Mouse (Mus musculus) heart, postnatal 4 days (tissue): ENCODE results near the gene Nek10. TPM values are rescaled to one million over a fixed set of nuclear protein-coding genes. Genes with fewer than 3 reads are reported as not detected.
A peak's percentile ranks its signal among the peaks of the same experiment; 100 is the strongest.
"Not testable (repeated sequence)": the region's sequence is repeated elsewhere in the genome, so short reads cannot be mapped to it uniquely, and the experiment has no call there.

Experiments used
- DNase-seq: peaks from one replicate; pipeline ENCODE4 v3.0.0; 2021
- total RNA-seq, 2 experiments: library from RNA; stranded (reverse); gene quantifications; 2 replicates each; pipeline ENCODE4 v1.2.3; 2021

Nek10 gene
- under 1 TPM in 1 of 2 experiments, not detected in 1; 0.07 TPM for total RNA-seq

DNA sequence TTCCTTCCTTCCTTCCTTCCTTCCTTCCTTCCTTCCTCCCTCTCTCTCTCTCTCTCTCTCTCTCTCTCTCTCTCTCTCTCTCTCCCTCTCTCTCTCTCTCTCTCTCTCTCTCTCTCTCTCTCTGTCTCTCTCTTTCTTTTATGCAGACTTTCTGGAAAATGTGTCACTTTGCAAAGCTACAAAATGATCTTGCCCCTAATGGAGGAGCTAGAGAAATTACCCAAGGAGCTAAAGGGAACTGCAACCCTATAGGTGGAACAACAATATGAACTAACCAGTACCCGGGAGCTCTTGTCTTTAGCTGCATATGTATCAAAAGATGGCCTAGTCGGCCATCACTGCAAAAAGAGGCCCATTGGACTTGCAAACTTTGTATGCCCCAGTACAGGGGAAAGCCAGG lies at the start of gene Nek10:
Nek10 (plus strand) TSS at position 301 of the 400 bp plus-strand sequence.
- not testable (repeated sequence) for DNase-seq

DNA sequence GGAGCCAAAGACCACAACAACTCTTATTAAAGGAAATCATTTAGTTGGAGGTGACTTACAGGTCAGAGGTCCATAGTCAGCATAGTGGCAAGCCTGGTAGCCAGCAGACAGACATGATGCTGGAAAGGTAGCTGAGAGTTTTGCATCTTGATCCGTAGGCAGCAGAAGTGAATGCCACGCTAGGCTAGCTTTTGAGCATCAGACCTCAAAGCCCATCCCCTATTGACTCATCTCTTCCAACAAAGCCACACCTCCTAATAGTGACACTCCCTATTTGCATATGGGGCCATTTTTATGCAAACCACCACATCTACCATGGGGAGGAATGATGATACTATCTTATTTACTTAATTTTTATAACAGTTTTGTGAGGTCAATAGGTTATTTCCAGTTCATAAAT lies 22.0 kb upstream of the Nek10 start:
- no peak for DNase-seq

DNA sequence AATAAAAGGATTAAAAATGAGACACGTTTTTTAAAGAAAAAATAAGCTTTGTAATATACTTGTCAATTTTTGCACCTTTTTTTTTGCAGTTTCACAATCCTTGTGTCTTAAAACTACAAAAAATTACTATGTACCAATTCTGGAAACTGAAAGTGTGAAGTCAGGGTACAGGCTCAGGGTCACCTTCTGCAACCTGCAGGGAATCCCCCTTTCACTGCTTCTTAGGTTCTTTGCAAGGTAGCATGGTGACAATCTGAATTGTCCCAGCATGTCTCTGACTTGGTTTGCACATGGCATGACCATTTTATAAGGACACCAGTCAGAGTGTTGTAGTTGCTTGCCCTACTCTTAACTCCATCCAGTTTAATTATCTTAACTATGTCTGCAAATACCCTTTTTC lies 19.0 kb upstream of the Nek10 start:
- no peak for DNase-seq

DNA sequence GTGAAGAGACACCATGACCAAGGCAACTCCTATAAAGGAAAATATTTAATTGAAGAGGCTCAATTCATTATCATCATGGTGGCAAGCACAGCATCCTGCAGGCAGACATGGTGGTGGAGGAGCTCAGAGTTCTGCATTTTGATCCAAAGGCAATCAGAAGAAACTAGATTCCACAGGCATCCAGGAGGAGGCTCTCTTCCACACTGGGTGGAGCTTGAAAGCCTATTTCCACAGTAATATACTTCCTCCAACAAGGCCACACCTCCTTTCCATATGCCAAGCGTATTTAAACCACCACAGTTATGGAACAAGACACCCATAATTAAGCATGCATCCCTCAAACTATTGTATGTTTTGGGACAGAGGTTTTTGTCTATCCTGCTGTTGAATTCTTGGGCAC lies 16.2 kb upstream of the Nek10 start:
- DNase-seq: no peak

DNA sequence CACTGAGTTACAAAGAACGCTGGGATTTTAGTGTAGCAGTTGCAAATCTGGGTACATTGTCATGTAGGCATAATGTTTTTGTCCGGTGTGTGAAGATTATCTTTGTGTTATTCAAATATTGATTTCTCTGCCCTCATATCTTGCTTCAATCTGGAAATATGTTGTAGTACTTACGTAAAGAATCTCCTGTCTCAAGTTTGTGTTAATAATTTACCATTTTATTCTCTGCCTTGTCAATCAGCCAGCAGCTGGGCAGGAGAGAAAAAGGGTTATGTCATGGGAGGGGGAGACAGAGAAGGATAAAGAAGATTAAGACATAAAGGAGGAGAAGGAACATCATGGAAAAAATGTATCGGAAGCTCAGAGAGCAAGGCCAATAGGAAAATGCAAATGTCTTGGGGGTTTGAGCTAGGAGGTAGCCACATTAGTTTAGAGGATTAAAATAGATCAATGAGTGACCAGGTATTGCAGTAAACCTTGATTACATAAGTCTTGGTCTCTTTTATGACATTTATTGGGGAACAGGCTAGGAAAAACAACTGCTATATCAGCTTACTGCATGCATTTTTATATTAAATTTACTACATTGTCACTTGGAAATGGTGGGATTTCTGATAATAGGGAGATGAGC lies 13.3 kb upstream of the Nek10 start:
- no peak for DNase-seq

- DNase-seq: no peak
These were observed 3.4 kb upstream of the Nek10 start for GRCm38 (mm10) chr14:14799861-14800260.

- DNase-seq: no peak
These were observed 2.9 kb upstream of the Nek10 start for GRCm38 (mm10) chr14:14800332-14800731.

DNA sequence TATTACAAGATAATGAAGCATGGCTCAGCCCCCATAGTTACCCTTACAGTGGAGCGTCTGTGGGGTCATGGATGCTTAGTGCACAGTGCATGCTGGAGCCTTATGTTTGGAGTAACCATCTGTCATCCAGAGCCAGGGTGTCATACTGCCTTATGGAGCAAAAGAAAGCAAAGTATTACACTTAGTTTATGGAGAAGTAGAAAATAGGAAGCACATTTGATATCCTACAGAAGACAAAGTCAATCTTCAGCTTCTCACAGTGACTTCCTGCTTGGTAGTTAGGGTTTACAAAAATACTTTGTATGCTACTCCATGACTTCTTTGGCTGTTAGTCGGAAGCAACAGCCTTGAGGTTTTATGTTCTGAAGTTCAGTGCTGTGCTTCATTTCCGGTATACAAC lies 2.4 kb upstream of the Nek10 start:
- DNase-seq: no peak

GRCm38 (mm10) chr14:14803921-14804517 lies 804 bp downstream of the Nek10 start:
- no peak for DNase-seq

GRCm38 (mm10) chr14:14804518-14805212 lies 1.4 kb downstream of the Nek10 start:
- no peak for DNase-seq

DNA sequence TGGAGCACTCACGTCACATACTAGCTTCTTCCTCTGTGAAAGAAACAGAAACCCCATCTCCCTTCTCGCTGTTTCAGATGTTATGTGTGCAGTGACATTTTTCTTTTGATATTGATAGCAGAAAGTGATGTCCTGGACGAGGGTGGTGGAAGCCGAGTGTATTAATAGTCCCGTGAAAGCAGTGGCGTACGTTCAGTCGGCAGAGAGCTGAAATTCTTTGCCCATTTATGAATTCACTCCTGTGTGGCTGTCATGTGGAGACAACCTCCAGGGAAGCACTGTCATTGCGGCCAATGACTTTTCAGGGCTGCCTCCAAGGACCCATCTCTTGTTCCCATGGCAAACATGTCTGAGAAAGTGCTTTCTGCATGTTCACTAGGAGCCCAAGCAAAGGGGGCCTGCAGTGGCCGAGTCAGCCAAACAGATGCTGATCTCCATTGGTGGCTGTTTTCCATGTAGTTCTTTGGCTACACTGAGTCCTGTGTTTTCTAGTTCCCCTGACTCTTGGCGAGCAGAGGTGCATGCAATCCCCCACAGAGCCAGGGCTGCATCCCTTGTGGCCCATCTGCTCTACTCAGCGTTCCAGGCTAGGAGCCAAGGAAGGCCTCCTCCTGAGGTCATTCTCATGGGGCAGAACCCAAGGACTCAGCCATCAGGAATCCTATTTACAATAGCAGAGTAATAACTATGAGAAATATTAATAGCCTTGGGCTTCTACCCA lies 29.5 kb downstream of the Nek10 start:
- peak; percentile 71 for DNase-seq

GRCm38 (mm10) chr14:14833498-14833897 lies 30.3 kb downstream of the Nek10 start:
- DNase-seq: no peak

DNA sequence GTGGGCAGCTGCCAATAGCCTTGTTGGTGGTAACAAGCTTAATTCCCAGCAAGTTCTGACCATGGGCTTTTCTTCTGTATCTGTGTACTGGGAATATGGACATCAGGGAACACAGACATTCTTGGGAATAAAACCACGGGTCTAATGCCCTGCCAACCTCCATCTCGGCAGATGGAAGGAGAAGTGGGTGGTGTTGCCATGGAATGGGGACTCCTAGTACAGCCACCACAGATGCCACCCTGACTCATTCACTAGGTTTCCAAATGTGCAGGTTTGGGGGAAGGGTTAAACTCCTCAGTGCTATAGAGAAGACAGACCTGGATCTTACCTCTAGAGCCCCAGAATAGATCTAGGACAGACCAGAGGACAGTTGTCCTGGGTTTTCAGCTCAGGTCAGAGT lies 31.1 kb downstream of the Nek10 start:
- no peak for DNase-seq

GRCm38 (mm10) chr14:14837627-14838026 lies 34.4 kb downstream of the Nek10 start:
- DNase-seq: no peak

- no peak for DNase-seq
These were observed 34.9 kb downstream of the Nek10 start for GRCm38 (mm10) chr14:14838109-14838508.

GRCm38 (mm10) chr14:14842734-14843530 lies 39.7 kb downstream of the Nek10 start:
- no peak for DNase-seq

- DNase-seq: no peak
These were observed 49.6 kb downstream of the Nek10 start for GRCm38 (mm10) chr14:14852838-14853237.

DNA sequence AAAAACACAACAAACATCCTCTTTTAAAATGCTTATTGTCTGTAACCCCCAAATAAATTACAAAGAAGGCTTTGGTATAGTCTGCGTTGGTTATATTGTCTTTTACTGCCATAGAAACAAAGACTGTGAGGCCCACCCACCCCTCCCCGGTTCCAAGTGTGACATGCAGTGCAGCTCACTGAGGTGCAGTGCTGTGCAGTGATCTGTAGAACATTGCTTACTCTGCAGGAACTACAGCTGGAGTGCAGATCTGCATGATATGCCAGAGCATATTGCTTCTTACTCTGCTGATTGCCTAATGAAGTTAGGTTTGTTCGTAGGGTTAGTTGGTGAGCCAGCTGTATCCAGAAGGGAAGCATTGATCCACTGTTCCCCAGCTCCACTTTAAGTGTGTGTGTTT lies 57.1 kb downstream of the Nek10 start:
- DNase-seq: no peak

- DNase-seq: peak; percentile 88
These were observed 60.6 kb downstream of the Nek10 start for GRCm38 (mm10) chr14:14863690-14864356.

DNA sequence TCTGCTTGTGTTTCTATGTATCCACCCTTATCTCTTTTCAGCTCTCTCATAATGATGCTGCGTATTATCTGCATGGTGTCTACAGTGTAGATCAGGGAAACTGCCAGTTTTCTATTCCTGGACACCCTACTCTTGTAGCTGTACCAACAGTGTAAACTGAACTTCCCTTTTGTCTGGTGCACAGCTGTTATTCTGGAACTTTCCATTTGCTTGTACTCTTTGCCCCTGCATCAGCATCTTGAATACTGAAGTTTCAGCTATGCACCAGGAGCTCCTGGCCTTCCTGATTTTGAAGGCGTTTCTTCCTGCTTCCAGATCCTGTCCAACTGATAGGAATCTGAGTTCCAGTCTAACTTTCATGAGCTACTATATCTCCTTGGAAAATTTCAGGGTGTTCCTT lies 66.0 kb downstream of the Nek10 start:
- no peak for DNase-seq

DNA sequence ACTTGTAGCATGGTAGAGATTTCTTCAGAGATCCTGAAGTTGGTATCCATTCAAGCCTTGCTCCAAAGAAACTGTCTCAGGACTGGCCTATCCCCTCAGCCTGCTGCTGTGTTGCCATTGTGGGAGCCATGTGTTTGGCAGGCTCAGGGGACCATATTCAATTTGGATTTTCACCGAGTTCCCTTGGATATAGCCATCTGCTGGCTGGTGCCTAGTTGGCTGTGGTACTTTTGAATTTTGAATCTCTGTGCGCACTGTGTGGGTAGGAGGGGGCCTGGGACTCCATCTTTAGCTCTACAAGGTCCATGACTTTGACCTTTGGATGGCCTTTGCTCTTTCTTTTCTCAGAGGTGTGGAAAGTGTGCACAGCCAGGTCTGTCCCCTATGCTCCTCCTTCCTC lies 66.8 kb downstream of the Nek10 start:
- DNase-seq: no peak

DNA sequence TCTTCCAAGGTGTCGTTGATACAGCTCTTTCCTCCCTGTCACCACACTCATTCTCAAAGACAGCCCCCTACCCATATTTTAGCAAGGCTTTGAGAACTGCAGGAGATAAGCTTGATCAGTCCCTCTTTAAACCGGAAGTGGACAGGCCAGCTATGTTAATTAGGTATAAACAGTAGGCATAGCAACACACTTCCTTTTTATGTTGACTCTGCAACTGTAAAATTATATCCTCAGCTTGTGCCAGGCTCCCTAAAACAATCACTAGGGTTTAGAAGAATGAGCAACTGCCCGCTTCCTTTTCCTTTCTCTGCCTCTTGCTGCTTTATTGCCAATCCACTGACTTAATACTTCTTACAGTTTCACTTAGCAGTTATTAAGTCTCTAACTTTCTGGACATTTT lies 67.2 kb downstream of the Nek10 start:
- no peak for DNase-seq
